Comparison of ENCODE assay signal across 8 mouse cellular contexts in genomic region chr9:123020995-123021631, GRCm38 (mm10). TPM values are rescaled to one million over a fixed set of nuclear protein-coding genes. Genes with fewer than 3 reads are reported as not detected.
DNase-seq lines count a peak whose midpoint lies in the region; ATAC-seq and TF ChIP-seq lines count a peak whose summit lies in the region.

Gene Tmem42, plus strand, starts transcription at chr9:123021326.

- intact Hi-C loops in heart, postnatal 25 days (cut with DNase I), result loop anchor here (5.0 to 10.0 kb wide), 3 partner anchors 96 to 234 kb away; partner anchors contain the start of gene Zfp445

- peaks cover 8% of the 10 kb centered on the region; the same call in 1 of the 2 replicates for H3K36me3 ChIP-seq in forebrain, embryonic 15.5 days

- H3K9me3 ChIP-seq in forebrain, embryonic 15.5 days, result no peaks in the 10 kb centered on the region

- 0 out of 2 replicates have a peak, but pooled peaks have one; percentile 23 for TF ChIP-seq POLR2A in lung, adult 2 months (IDR thresholded peaks at IDR 0.05; ENCODE audit: borderline replicate concordance, extremely low read depth, low read depth, low read length)

- peak; percentile 76 for DNase-seq in ES-CJ7 (ENCODE audit: low read depth, low spot score)
- DNase-seq in cerebellum, adult 11 months, result peak; percentile 90
- peak; percentile 80 for DNase-seq in heart, postnatal 25 days (ENCODE audit: low spot score)
- peak; percentile 81 to 90 for DNase-seq in layer of hippocampus, adult 18-20 months (ENCODE audit: low spot score in 2 of 2)
- DNase-seq in lung, adult 2 months, result peak; percentile 83
- DNase-seq in thymus, adult 18-20 months, result peak; percentile 71 to 85

- H3K27me3 ChIP-seq in forebrain, embryonic 15.5 days, result no peaks in the 10 kb centered on the region

- H3K4me2 ChIP-seq in forebrain, embryonic 15.5 days (replicated peaks), result peak within 1 kb of the TSS; percentile 60

- H3K27ac ChIP-seq in forebrain, embryonic 15.5 days (replicated peaks), result peak within 1 kb of the TSS; percentile 86

- ATAC-seq in forebrain, embryonic 15.5 days (replicated peaks), result peak; percentile 98
- peak; percentile 74 for ATAC-seq in neutrophil, adult 5-6 weeks (ENCODE audit: extremely low read depth, insufficient number of reproducible peaks, low FRiP score, poor library complexity, severe bottlenecking)

- under 1% methylated on average over 54 of the region's 69 CpGs for WGBS in forebrain, embryonic 15.5 days
- WGBS in lung, adult 2 months, result under 1% methylated on average over 51 of the region's 69 CpGs

- peak within 1 kb of the TSS; percentile 53 for H3K4me3 ChIP-seq in forebrain, embryonic 15.5 days
- peak within 1 kb of the TSS; percentile 68 for H3K4me3 ChIP-seq in lung, adult 2 months (replicated peaks; ENCODE audit: extremely low read depth, low read depth, low read length)

- no peak for TF ChIP-seq CTCF in lung, adult 2 months (IDR thresholded peaks at IDR 0.05; ENCODE audit: insufficient read depth, low read length)

- peaks cover 31% of the 10 kb centered on the region for H3K4me1 ChIP-seq in forebrain, embryonic 15.5 days
- no peaks in the 10 kb centered on the region for H3K4me1 ChIP-seq in lung, adult 2 months (ENCODE audit: control insufficient read depth, insufficient read depth, low read length)

- peak within 1 kb of the TSS; percentile 70 for H3K9ac ChIP-seq in forebrain, embryonic 15.5 days (replicated peaks)

RNA-seq across cellular contexts. Expression of gene Tmem42, which starts in this region (rescaled TPM):
- polyA plus RNA-seq in forebrain, embryonic 15.5 days (2015; fragmentation: Nextera tagmentation; extraction: Ambion mirVana), result 19.4 and 24.1 TPM in 2 replicates
- 10 to 100 TPM; 13.7 to 13.9 TPM for total RNA-seq in heart, postnatal 25 days (2021)
- 10 to 100 TPM; 20.8 to 24.5 TPM for total RNA-seq in layer of hippocampus, adult 18-20 months (2021)
- polyA plus RNA-seq in lung, adult 2 months (2012; rRNA removed), result 28.4 and 30.1 TPM in 2 replicates
- 11.9 and 12.0 TPM in 2 replicates for total RNA-seq in neutrophil, adult 5-6 weeks (2017)

Comparison
In these comparisons a context has a peak if more than half of its experiments do, and no peak if none do; other contexts are left out.
1. Peak in every context shown above with its lines: DNase-seq, ATAC-seq, H3K4me3 ChIP-seq and H3K27ac ChIP-seq.